Mouse (Mus musculus) spleen, adult 12 weeks (tissue): ENCODE results near the gene Sema5a.

ENCODE experiments used
- DNase-seq: peaks from one replicate; pipeline ENCODE4 v3.0.0; 2022; ENCODE audit warnings: low spot score

Gene Sema5a

DNA sequence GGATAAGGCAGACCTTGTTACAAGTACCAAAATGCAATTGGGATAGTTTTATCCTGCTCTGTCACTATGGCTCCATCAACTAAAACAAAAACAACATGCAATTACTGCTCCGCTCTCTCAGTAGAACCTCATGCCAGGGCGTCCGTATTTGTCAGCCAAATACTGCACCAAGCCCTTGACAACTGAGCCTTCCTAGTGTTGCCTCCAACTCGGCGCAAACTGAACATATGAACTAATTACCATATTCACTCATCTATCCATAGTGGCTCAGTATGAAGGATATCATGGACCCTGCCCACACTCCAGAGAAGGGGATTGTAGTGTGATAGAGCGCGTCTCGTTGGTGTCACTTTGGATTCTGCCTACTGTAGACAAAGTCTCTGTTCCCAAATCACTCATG is 389.1 kb downstream of the Sema5a start:
- DNase-seq, result no peak

DNA sequence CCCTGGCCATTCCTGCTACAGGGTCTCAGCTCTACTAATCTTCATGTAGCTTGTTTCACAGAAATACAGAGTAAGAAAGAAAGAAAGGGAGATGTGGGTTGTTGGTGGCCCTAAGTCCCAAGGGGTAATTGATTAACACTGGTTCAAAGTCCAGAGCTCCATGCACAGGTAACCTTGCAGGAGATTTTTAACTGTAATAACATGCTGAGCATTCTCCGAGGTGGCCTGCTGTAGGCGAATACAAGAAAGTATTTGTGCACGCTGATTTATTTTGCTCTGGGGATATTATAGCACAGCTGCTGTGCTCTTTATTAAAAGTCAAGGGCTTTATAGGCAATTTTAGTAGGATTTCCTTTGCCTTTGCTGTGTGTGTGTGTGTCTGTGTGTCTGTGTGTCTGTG is 393.3 kb downstream of the Sema5a start:
- no peak for DNase-seq

- no peak for DNase-seq
Observed at GRCm38 (mm10) chr15:32647061-32647687, 402.6 kb downstream of the Sema5a start.

DNA sequence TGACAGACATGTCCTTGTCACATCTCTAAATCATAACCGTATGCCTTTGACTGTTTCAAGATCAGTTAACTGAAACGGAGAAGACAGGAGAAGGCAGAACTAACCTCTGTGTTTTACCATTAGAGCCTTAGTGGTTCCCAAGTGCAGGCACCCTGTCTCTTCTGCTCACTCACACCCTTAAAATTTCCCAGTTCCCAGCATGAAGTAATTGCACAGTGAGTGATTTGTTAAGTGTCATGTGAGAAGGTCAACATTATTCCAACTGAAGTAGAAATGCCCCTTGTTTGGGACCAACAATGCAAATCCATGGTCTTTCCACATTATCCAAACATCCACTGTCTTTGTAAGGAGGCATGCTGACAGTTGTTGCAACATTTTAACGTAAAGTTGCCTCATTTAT is 409.4 kb downstream of the Sema5a start:
- DNase-seq, result no peak

DNA sequence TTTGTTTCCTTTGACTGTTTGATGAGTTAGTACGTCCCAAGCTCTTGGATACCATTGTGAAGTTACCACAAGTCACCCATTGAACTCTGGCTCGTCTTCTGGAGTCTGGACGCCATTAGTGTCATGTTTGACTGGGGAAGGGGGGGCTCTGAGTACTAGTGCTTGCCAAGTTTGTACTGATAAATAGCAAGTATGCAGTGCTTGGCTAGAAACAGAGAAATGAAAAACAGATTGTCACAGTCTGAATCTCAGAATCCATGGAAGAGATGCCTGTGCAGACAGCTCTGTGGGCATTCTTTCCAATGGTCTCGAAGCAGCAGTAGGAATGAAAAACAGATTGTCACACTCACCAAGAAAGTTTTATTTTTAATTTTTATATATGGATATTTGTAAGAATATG is 411.4 kb downstream of the Sema5a start:
- no peak for DNase-seq

DNA sequence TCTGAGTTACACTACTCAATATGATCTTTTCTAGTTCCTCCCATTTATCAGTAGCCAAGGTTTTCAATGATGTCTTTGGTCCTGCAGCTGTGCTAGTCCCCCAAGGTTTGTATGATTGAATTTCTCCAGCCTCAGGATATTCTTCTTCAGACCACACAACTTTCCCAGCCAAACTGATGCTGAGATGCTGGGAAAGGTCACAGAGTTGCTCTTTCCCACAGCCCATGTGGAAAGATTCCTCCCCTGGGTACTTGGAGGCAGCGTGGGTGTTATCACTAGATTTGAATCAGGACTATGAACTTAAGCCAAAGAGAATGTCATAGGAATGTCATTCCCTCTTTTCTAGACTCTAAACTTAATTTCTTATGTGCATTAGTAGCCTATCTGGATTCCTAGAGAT is 431.8 kb downstream of the Sema5a start:
- DNase-seq, result no peak

DNA sequence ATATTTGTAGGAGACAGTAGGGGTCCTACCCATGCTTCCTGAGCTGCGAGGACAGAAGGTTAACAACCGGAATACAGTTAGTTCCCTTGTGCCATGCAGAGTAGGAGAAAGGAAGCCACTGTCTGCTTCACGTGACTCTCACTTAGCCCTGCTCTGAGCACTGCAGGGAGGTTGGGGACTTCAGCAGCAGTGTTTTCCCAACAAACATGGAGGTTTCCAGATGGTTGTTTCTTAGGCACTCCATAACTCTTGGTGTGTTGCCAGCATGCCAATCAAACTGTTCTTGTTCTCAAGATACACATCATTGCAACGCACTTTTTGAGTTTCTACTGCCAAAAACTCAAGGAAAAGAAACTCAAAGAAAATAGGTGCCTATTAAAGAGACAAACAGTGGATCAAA is 440.5 kb downstream of the Sema5a start:
- no peak for DNase-seq

DNA sequence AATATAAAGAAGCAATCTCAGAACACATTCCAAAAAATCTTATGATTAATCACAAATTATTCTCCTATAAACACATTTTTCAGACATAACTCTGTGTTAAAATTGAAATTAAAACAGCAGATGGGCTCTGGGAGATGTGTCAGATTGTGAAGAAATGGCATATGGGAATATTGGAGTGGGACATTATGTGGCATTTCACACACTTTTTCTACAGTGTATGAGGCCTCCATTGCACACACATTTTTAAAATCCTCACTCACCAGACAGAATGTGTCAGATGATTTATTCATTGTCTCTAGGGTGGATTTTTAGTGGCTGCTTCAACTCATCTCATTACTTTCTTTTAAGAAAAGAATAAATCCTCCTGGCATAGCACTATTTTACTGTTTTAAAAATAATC is 446.4 kb downstream of the Sema5a start:
- DNase-seq, result no peak

DNA sequence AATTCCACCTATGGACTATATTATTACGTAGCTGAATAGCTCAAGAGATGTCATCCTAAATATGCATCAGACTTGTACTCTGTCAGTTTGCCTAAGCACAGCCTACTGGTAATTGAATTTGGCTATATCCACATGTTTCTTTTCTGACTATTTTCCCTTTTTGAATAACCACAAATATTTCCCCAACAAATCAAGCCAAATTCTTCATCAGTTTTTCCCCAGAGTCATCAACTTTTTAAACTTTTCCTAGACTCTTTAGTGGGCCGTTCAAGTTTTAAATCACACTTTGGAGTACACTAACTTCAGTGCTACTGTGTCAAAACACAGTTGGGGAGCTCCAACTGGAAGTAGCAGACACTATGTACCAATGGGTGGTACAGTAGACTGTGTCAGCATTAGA is 448.4 kb downstream of the Sema5a start:
- no peak for DNase-seq

DNA sequence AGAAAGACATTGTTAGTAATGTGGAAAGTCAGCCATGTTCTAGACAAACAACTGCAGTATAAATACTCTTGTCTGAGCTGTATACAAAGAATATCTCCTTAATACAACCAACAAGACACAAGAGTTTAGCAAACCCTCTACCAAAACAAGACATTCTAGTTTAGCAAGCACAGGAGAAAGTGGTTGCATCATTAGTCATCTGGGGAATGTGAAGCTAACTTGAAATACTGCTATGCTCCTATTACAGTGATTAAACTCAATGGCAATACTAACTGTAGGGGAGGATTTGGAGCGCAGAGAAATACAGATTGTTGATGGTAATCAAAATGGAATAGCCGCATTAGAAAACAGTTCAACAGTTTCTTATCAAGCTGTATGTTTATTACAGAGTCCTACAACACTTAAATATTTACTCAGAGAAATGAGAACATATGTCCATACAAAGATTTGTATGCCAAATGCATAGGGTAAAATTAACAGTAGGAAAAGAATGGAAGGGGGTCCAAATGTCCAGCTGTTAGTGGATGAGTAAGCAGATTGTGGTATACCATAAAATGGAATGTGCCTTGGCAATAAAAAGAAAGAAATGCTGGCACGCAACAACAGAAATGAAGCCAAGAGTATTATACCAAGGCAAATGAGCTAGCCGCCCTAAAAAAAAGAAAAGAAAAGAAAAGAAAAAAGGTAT is 472.8 kb downstream of the Sema5a start:
- DNase-seq, result no peak

- DNase-seq, result no peak
Observed at GRCm38 (mm10) chr15:32718293-32718963, 473.8 kb downstream of the Sema5a start.

- DNase-seq, result no peak
Observed at GRCm38 (mm10) chr15:32718964-32719311, 474.3 kb downstream of the Sema5a start.

DNA sequence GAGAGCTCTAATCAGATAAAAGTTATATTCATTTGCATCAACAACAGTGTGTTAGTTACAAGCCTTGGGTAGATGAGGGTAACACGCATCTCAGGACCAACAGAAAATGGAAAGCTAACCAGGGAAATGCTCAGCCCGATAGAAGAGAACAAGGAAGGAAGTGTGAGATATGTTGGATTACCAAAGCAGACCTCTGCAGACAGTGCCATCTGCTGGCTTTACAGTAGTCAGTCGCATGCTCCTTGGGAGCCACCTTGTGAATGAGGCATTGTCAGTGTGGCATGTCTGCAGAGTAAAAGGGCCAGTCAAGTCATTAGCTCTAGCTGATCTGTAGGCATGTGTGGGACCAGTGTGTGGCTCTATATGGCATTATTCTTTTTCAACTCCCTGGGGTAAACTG is 486.2 kb downstream of the Sema5a start:
- no peak for DNase-seq
